Mouse (Mus musculus) hindbrain, embryonic 12.5 days (tissue): ENCODE measurements around the gene Nod1. TPM values are rescaled to one million over a fixed set of nuclear protein-coding genes. Genes with fewer than 3 reads are reported as not detected.

Experiments
- polyA plus RNA-seq: library from polyadenylated mRNA; unstranded; fragments of >200 nt; fragmentation: Nextera tagmentation; extraction: Ambion mirVana; gene quantifications from 2 replicates; pipeline ENCODE4 v1.2.1, GENCODE M21; 2016

Nod1 gene
- polyA plus RNA-seq, 1 experiment from 2014 or later = 5.1 TPM

Other genes starting within 250 kb of the Nod1 start
- 3.9 and 4.1 TPM in 2 replicates for gene Znrf2, start 155.7 kb downstream of the Nod1 start, polyA plus RNA-seq
- gene Ggct, start 20.3 kb upstream of the Nod1 start, polyA plus RNA-seq = 12.2 and 17.9 TPM in 2 replicates
- 188 and 189 TPM in 2 replicates for gene Gars, start 65.4 kb upstream of the Nod1 start, polyA plus RNA-seq
- 0.40 and 0.50 TPM in 2 replicates for gene Crhr2, start 160.4 kb upstream of the Nod1 start, polyA plus RNA-seq
- 0.29 TPM in 1 of 2 replicates, not detected in the other for gene Inmt, start 202.4 kb upstream of the Nod1 start, polyA plus RNA-seq
- 11.2 and 13.9 TPM in 2 replicates for gene Mindy4, start 230.8 kb upstream of the Nod1 start, polyA plus RNA-seq